Mouse (Mus musculus) kidney, adult 2 months (tissue): Measurements from ENCODE around the gene 2610002M06Rik. TPM values are rescaled to one million over a fixed set of nuclear protein-coding genes. Genes with fewer than 3 reads are reported as not detected.

Experiments
- DNase-seq: peaks from one replicate; pipeline ENCODE4 v3.0.0; 2021
- H3K27ac ChIP-seq: fragments of 200-500 bp; 2 replicates; pipeline ENCODE4 v1.5.1; 2012; ENCODE audit warnings: low read depth, low read length, control low read depth, inconsistent platforms; ENCODE audit not compliant: insufficient read depth
- H3K27me3 ChIP-seq: fragments of 200-500 bp; replicated peaks from 2 replicates; pipeline ENCODE4 v1.6.1; 2012; ENCODE audit warnings: mild to moderate bottlenecking, moderate library complexity, low read length, inconsistent platforms; ENCODE audit not compliant: control insufficient read depth, insufficient read depth
- H3K36me3 ChIP-seq: fragments of 200-500 bp; 2 replicates; pipeline ENCODE4 v1.6.1; 2012; ENCODE audit warnings: mild to moderate bottlenecking, moderate library complexity, low read length, inconsistent platforms; ENCODE audit not compliant: control insufficient read depth, insufficient read depth
- H3K4me1 ChIP-seq: fragments of 200-500 bp; 2 replicates; pipeline ENCODE4 v1.6.1; 2011; ENCODE audit warnings: low read length; ENCODE audit not compliant: control insufficient read depth, insufficient read depth
- H3K4me3 ChIP-seq: fragments of 200-500 bp; 2 replicates; pipeline ENCODE4 v1.5.1; 2011; ENCODE audit warnings: mild to moderate bottlenecking, low read depth, low read length, control low read depth; ENCODE audit not compliant: insufficient read depth
- CTCF ChIP-seq: fragments of 200-500 bp; conservative IDR thresholded peaks from 2 replicates; pipeline ENCODE4 v1.5.1; 2011; ENCODE audit warnings: low read depth, mild to moderate bottlenecking, control low read depth, low read length, moderate library complexity, mixed read lengths; ENCODE audit not compliant: insufficient read depth, insufficient read length
- POLR2A ChIP-seq: fragments of 200-500 bp; IDR thresholded peaks from one replicate; pipeline ENCODE4 v1.6.1; 2011; ENCODE audit warnings: low read depth, low read length, control low read depth
- WGBS: fragments of 180-500 bp; shearing (Covaris S2); methylation state at CpG from one replicate; pipeline ENCODE4 v1.1.7; 2018; 5-methylcytosine and 5-hydroxymethylcytosine counted together
- polyA plus RNA-seq: library from polyadenylated mRNA; depleted of rRNA; stranded (reverse); fragments of >200 nt; gene quantifications from 2 replicates; pipeline ENCODE4 v1.2.3, GENCODE M21; 2012; rRNA removed

2610002M06Rik gene
- polyA plus RNA-seq, 1 experiment: 3.6 TPM

GRCm38 (mm10) chrX:107792290-107792689 lies 23.8 kb downstream of the 2610002M06Rik start, which contains the start of gene Tent5d:
Tent5d (plus strand) TSS chrX:107792590.
- no peak within 1 kb of the TSS for H3K27ac ChIP-seq
- H3K4me1 ChIP-seq: no peaks in the 10 kb centered on the region
- no peak within 1 kb of the TSS for H3K4me3 ChIP-seq
- H3K36me3 ChIP-seq: no peaks in the 10 kb centered on the region
- WGBS: 65% methylated on average over 1 of the region's 1 CpGs
- no peaks in the 10 kb centered on the region for H3K27me3 ChIP-seq
- DNase-seq: no peak
- no peak for TF ChIP-seq CTCF
- TF ChIP-seq POLR2A: no peak

GRCm38 (mm10) chrX:107790750-107791493 lies 25.2 kb downstream of the 2610002M06Rik start:
- Histone ChIP-seq H3K27me3 (no peaks in the 10 kb centered on the region), H3K4me1 (no peaks in the 10 kb centered on the region), H3K4me3 (no peak overlapping the region), H3K36me3 (no peaks in the 10 kb centered on the region), H3K27ac (no peak overlapping the region)
- TF ChIP-seq POLR2A (no peak), CTCF (no peak)
- peak; percentile 2 for DNase-seq
- 25% methylated on average over 8 of the region's 8 CpGs for WGBS

DNA sequence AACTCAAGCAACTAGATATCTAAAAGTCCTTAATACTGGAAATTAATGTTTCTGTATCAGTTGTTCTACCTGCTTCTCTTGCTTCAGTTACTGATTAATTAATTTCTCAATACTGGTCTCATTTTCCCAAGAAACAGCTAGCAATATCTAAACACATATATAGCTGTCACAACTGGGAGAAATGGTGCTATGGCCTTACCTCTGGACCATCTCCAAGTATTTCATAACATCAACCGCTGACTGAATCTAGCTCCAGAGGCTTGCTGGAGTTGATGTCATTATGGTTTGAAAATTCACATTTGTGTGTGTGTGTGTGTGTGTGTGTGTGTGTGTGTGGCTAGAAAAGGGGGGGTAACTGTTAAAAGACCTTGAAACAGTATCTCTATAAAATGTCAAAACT lies 26.0 kb downstream of the 2610002M06Rik start:
- DNase-seq: no peak
- Histone ChIP-seq H3K4me3 (no peak overlapping the region), H3K4me1 (no peaks in the 10 kb centered on the region), H3K27ac (no peak overlapping the region), H3K36me3 (no peaks in the 10 kb centered on the region), H3K27me3 (no peaks in the 10 kb centered on the region)
- WGBS: 63% methylated on average over 1 of the region's 1 CpGs
- TF ChIP-seq CTCF (no peak), POLR2A (no peak)

DNA sequence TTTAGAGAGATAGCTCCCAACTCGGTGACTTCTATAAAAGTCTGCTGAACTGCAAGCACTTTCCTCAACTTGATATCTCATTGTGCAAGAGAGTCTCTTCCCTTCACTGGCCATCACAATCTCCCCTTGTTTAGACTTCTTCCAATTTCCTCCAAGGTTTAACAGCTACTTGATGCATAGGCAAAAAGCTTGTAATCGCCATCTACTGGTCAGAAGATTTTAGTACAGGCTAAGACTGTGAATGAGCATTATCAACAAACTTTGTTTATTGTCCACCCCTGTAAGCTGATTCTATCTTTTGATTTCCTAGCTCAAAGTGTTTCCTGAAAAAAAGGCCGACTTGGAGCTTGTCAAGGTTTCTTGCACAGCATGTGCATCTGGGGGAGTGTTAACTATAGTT lies 48.2 kb downstream of the 2610002M06Rik start:
- Histone ChIP-seq H3K4me3 (no peak overlapping the region), H3K36me3 (no peaks in the 10 kb centered on the region), H3K27ac (no peak overlapping the region), H3K4me1 (no peaks in the 10 kb centered on the region), H3K27me3 (no peaks in the 10 kb centered on the region)
- WGBS: 7% methylated on average over 3 of the region's 3 CpGs
- TF ChIP-seq POLR2A: no peak
- no peak for TF ChIP-seq CTCF
- no peak for DNase-seq

Other genes starting within 250 kb of the 2610002M06Rik start
- gene Tbx22, start 148.4 kb downstream of the 2610002M06Rik start, polyA plus RNA-seq: not detected in 2 replicates
- not detected in 2 replicates for gene Tent5d, start 23.7 kb downstream of the 2610002M06Rik start, polyA plus RNA-seq
- gene Gm732, start 132.1 kb upstream of the 2610002M06Rik start, polyA plus RNA-seq: not detected in 2 replicates